Mouse (Mus musculus) left cerebral cortex, postnatal 36 days (tissue): ENCODE data around the gene Hist1h4d. TPM values are rescaled to one million over a fixed set of nuclear protein-coding genes. Genes with fewer than 3 reads are reported as not detected.

Experiments
- DNase-seq, 2 experiments: peaks; one replicate each; pipeline ENCODE4 v3.0.0; 2021 to 2022; ENCODE audit warnings: low spot score in 2 of 2, mixed read lengths in 1 of 2
- intact Hi-C: fragments of 180-260 bp; cut with DNase I; formaldehyde crosslinking; loops from one replicate; pipeline ENCODE4 v1.15.1; 2025
- microRNA-seq: library from miRNA; unstranded; fragments of <30 nt; microRNA quantifications from one replicate; pipeline ENCODE4 v1.2.0, GENCODE M21; 2022
- total RNA-seq, 2 experiments: library from RNA; stranded (reverse); gene quantifications; 2 replicates each; pipeline ENCODE4 v1.2.3; 2021

The Hist1h4d gene
- total RNA-seq, 2 experiments from 2014 or later = 160 to 166 TPM

DNA sequence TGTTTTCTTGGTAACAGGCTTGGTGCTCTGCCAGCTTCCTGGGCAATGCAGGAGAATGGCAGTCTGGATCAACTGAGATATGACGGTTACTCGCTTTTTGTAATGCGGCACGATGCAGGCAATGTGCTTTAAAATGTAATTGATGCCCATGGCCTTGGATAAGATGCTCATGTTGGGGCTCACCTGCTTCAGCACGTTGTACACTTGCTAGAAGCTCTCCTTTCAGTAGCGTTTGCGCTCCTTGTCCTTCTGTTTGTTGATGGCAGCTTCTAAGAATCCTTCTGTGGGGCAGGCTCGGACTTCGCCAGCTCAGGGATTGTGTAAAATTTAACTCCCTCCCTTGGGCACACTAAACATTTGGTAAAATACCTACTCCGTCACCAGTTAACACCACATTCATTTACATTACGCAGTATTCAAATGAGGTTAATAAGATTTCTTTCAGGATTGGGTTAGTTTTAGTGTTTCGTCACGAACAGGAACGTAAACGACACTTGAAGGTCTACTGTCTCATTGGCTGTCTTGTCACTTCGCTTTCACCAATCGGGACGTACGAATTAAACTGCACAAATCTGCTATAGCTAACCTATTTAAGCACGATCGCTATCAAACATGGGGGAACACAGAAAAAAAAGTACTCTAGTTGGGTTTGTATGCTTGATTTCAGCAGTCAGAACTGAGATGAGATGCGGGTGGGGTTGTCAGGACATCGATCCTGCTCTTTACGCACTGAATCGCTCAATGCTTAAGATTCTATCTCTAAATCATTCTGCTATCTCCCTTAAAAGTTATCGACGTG is 39.5 kb downstream of the Hist1h4d start, which contains the start of gene Hist1h2be:
Gene Hist1h2be (minus strand): TSS at position 392 of the 799 bp plus-strand sequence.
- intact Hi-C loops = loop anchor here (1.0 to 5.0 kb wide), 5 partner anchors 34 to 1579 kb away; partner anchors contain the start of genes Hist1h1c, Hist1h1t, Hist1h2ac and Hist1h2ag
- DNase-seq = peak; percentile 77 to 79

GRCm38 (mm10) chr13:23621532-23622174 is 40.3 kb downstream of the Hist1h4d start:
- intact Hi-C loops = loop anchor here (1.0 to 5.0 kb wide), 5 partner anchors 34 to 1579 kb away; partner anchors contain the start of genes Hist1h1c, Hist1h1t, Hist1h2ac and Hist1h2ag
- peak; percentile 65 for DNase-seq

GRCm38 (mm10) chr13:23622175-23622671 is 40.8 kb downstream of the Hist1h4d start, which contains the start of gene Hist1h1e:
Gene Hist1h1e (minus strand): TSS chr13:23622558.
- intact Hi-C loops = loop anchor here (5.0 kb wide), 4 partner anchors 35 to 1580 kb away; partner anchors contain the start of genes Hist1h1c, Hist1h1t, Hist1h2ag and Hist1h2bj

DNA sequence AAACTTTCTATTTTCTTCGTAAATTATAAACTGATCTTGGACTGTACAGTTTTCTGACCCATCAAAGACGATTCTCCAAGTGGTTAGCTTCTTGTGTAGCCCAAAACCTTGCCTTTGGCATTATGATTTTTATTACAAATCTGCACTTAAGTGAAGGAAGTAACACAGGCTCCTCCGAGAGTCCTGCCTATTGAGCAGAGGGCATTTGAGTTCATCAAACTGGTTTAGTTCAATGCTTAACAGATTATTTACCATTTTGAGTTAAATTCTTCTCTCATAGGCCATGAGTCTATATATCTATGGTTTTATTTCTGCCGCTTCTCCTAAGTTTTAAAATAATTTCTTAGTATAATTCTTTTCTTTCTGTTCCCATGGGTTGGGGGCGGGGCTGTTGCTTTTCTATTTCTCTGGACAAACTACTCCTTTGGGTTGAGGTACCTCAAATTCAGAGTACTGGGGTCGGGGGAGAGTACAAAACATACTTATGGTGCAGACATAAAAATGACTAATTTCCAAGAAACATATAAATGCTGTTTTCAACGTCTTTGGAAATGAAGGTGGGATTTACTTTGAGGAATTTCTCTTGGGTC is 41.6 kb downstream of the Hist1h4d start:
- intact Hi-C loops = loop anchor here (5.0 kb wide), 4 partner anchors 36 to 1581 kb away; partner anchors contain the start of genes Hist1h1c, Hist1h1t, Hist1h2ag and Hist1h2bj

More at GRCm38 (mm10) chr13:23622175-23622671, 40.8 kb downstream of the Hist1h4d start, which contains the start of gene Hist1h1e:
- peak; percentile 88 to 90 for DNase-seq

DNA sequence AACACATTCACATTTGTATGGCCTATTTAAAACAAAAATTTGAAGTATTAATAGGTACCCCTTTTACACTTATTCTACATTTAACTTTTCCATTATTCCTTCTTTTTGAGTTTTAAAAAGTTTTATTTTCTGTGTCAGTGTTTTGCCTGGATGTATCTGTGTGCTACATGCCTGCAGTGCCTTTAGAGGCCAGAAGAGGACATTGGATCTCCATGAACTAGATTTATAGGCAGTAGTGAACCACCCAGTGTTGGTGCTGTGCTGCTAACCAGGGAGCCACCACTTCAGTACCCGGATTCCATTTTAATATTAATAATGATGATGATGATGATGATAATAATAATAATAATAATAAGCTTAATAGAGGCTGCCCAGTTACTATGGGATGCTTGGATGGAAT is 49.3 kb downstream of the Hist1h4d start:
- intact Hi-C loops = no loop called here
- no peak for DNase-seq

More for the DNA sequence above, 41.6 kb downstream of the Hist1h4d start:
- no peak for DNase-seq

Small RNA genes lying within 50 kb of the gene (microRNA-seq; reads per million reads assigned to microRNA genes)
- gene Gm44297 = not detected
- gene Gm44359 = not detected
- gene Gm44394 = not detected

Other genes starting within 250 kb of the Hist1h4d start
- 10 to 100 TPM; 26.3 to 35.5 TPM for gene Zfp322a, start 212.4 kb upstream of the Hist1h4d start, total RNA-seq
- gene Abt1, start 157.7 kb upstream of the Hist1h4d start, total RNA-seq = 1 to 10 TPM; 8.4 to 8.5 TPM
- gene Btn1a1, start 115.7 kb upstream of the Hist1h4d start, total RNA-seq = not detected
- gene Btn2a2, start 92.7 kb upstream of the Hist1h4d start, total RNA-seq = 1 to 10 TPM in 1 of 2 experiments, under 1 TPM in 1; 0.93 to 1.5 TPM
- 100 to 1,000 TPM; 319 to 326 TPM for gene Hist1h4h, start 50.5 kb upstream of the Hist1h4d start, total RNA-seq
- gene Hist1h2af, start 47.7 kb upstream of the Hist1h4d start, total RNA-seq = 1 to 10 TPM; 6.2 to 7.0 TPM
- gene Hist1h3g, start 46.2 kb upstream of the Hist1h4d start, total RNA-seq = 1 to 10 TPM; 3.6 to 4.6 TPM
- gene Hist1h2bh, start 38.2 kb upstream of the Hist1h4d start, total RNA-seq = 1 to 10 TPM in 1 of 2 experiments, under 1 TPM in 1; 0.79 to 1.2 TPM
- gene Hist1h3f, start 37.5 kb upstream of the Hist1h4d start, total RNA-seq = 10 to 100 TPM; 17.9 to 18.2 TPM
- gene Hist1h4f, start 29.9 kb upstream of the Hist1h4d start, total RNA-seq = 100 to 1,000 TPM; 173 to 184 TPM
- gene Hist1h1d, start 28.3 kb upstream of the Hist1h4d start, total RNA-seq = 1 to 10 TPM; 4.7 to 6.5 TPM
- gene Hist1h3e, start 19.2 kb upstream of the Hist1h4d start, total RNA-seq = 10 to 100 TPM; 46.6 to 51.6 TPM
- 1 to 10 TPM; 6.2 to 7.8 TPM for gene Hist1h2ae, start 10.4 kb upstream of the Hist1h4d start, total RNA-seq
- 10 to 100 TPM; 86.3 to 99.7 TPM for gene Hist1h2bg, start 10.2 kb upstream of the Hist1h4d start, total RNA-seq
- 10 to 100 TPM; 20.6 to 28.9 TPM for gene Hist1h2bf, start 7.4 kb upstream of the Hist1h4d start, total RNA-seq
- gene Hist1h2ad, start 7.2 kb upstream of the Hist1h4d start, total RNA-seq = 1 to 10 TPM; 3.1 to 8.2 TPM
- gene Hist1h3d, start 5.8 kb upstream of the Hist1h4d start, total RNA-seq = 10 to 100 TPM in 1 of 2 experiments, 1 to 10 TPM in 1; 7.7 to 10.8 TPM
- 1 to 10 TPM; 7.0 to 7.4 TPM for gene Hist1h2be, start 39.5 kb downstream of the Hist1h4d start, total RNA-seq
- gene Hist1h1e, start 41.0 kb downstream of the Hist1h4d start, total RNA-seq = 10 to 100 TPM; 70.8 to 73.2 TPM
- 1 to 10 TPM; 2.5 to 2.9 TPM for gene Hist1h2ac, start 102.3 kb downstream of the Hist1h4d start, total RNA-seq
- gene Hist1h2bc, start 102.6 kb downstream of the Hist1h4d start, total RNA-seq = 10 to 100 TPM; 32.1 to 33.8 TPM
- not detected for gene Hist1h1t, start 114.2 kb downstream of the Hist1h4d start, total RNA-seq
- gene Hist1h4c, start 116.9 kb downstream of the Hist1h4d start, total RNA-seq = 100 to 1,000 TPM; 107 to 117 TPM
- 1 to 10 TPM; 2.4 to 3.7 TPM for gene Hfe, start 129.3 kb downstream of the Hist1h4d start, total RNA-seq
- 10 to 100 TPM; 68.2 to 74.7 TPM for gene Hist1h1c, start 157.2 kb downstream of the Hist1h4d start, total RNA-seq
- 1 to 10 TPM; 1.9 to 2.6 TPM for gene Hist1h3c, start 164.0 kb downstream of the Hist1h4d start, total RNA-seq
- 10 to 100 TPM; 17.9 to 19.8 TPM for gene Hist1h2bb, start 165.1 kb downstream of the Hist1h4d start, total RNA-seq
- 10 to 100 TPM; 28.3 to 44.5 TPM for gene Hist1h2ab, start 169.5 kb downstream of the Hist1h4d start, total RNA-seq
- 10 to 100 TPM in 1 of 2 experiments, 1 to 10 TPM in 1; 9.7 to 14.5 TPM for gene Hist1h3b, start 170.7 kb downstream of the Hist1h4d start, total RNA-seq
- gene Hist1h4b, start 175.4 kb downstream of the Hist1h4d start, total RNA-seq = 10 to 100 TPM; 87.5 to 90.3 TPM
- gene Hist1h4a, start 179.6 kb downstream of the Hist1h4d start, total RNA-seq = 10 to 100 TPM; 62.2 to 71.7 TPM
- 10 to 100 TPM; 41.3 to 42.8 TPM for gene Hist1h3a, start 180.8 kb downstream of the Hist1h4d start, total RNA-seq
- 10 to 100 TPM; 26.1 to 28.4 TPM for gene Hist1h1a, start 182.1 kb downstream of the Hist1h4d start, total RNA-seq
- gene Trim38, start 188.3 kb downstream of the Hist1h4d start, total RNA-seq = not detected
- not detected for gene Slc17a2, start 225.4 kb downstream of the Hist1h4d start, total RNA-seq